Mouse (Mus musculus) myocyte (in vitro differentiated cells): ENCODE measurements around the gene Rangap1.

Experiments
- CEBPB ChIP-seq: IDR thresholded peaks from 2 replicates; pipeline ENCODE4 v1.6.1; 2011; ENCODE audit warnings: mild to moderate bottlenecking, moderate library complexity; ENCODE audit not compliant: poor library complexity, insufficient read depth, severe bottlenecking
- E2F4 ChIP-seq: IDR thresholded peaks from one replicate; pipeline ENCODE4 v1.6.1; 2011; ENCODE audit warnings: mild to moderate bottlenecking, control low read depth, moderate library complexity; ENCODE audit not compliant: insufficient read depth
- MAX ChIP-seq: IDR thresholded peaks from one replicate; pipeline ENCODE4 v1.6.1; 2011; ENCODE audit warnings: low read depth, mild to moderate bottlenecking, control low read depth
- MYOD1 ChIP-seq, 3 experiments: IDR thresholded peaks; one replicate each; pipeline ENCODE4 v1.6.1; 2011; ENCODE audit warnings: control low read depth in 2 of 3, low read depth in 2 of 3, mild to moderate bottlenecking in 2 of 3, moderate library complexity in 1 of 3; ENCODE audit not compliant: insufficient read length in 2 of 3, control insufficient read depth in 1 of 3
- POLR2A ChIP-seq: IDR thresholded peaks from one replicate; pipeline ENCODE4 v1.6.1; 2011; ENCODE audit warnings: low read depth, mild to moderate bottlenecking, control low read depth, moderate library complexity; ENCODE audit not compliant: insufficient read length
- POLR2AphosphoS2 ChIP-seq: IDR thresholded peaks from one replicate; pipeline ENCODE4 v1.6.1; 2011; ENCODE audit warnings: low read depth, control low read depth; ENCODE audit not compliant: insufficient read length
- SRF ChIP-seq: IDR thresholded peaks from one replicate; pipeline ENCODE4 v1.6.1; 2011; ENCODE audit warnings: low read depth; ENCODE audit not compliant: control insufficient read depth, insufficient read length
- TCF12 ChIP-seq: IDR thresholded peaks from one replicate; pipeline ENCODE4 v1.6.1; 2011; ENCODE audit warnings: mild to moderate bottlenecking, control low read depth; ENCODE audit not compliant: poor library complexity, insufficient read depth, severe bottlenecking

- TF ChIP-seq MYOD1 (IDR thresholded peaks at IDR 0.05; ENCODE audit: control insufficient read depth in 1 of 3, insufficient read length in 2 of 3, low read depth in 2 of 3), result no peak
- no peak for TF ChIP-seq POLR2A
- TF ChIP-seq MAX, result no peak
- no peak for TF ChIP-seq POLR2AphosphoS2
- TF ChIP-seq TCF12, result no peak
- TF ChIP-seq SRF, result no peak
- TF ChIP-seq CEBPB, result no peak
- TF ChIP-seq E2F4, result no peak
These were observed 14.2 kb upstream of the Rangap1 start for GRCm38 (mm10) chr15:81759542-81759941.
